Mouse (Mus musculus) kidney, postnatal 25 days (tissue): ENCODE measurements at regions not wholly inside any gene's neighbourhood (a gene's known extent, or its start where the extent isn't known, plus 50 kb on each side); places are given as distances from the start of the nearest gene placed in this dataset.

Source experiments
- DNase-seq, 2 experiments: peaks; one replicate each; pipeline ENCODE4 v3.0.0; 2021; ENCODE audit warnings: mixed read lengths in 2 of 2

GRCm38 (mm10) chr3:103517376-103518304, 57.4 kb upstream of the Syt6 start:
- no peak for DNase-seq

GRCm38 (mm10) chr3:103518624-103519023, 56.4 kb upstream of the Syt6 start:
- DNase-seq, result no peak
